Mouse (Mus musculus): ENCODE results near the gene Nfic.

Nfic gene

DNA sequence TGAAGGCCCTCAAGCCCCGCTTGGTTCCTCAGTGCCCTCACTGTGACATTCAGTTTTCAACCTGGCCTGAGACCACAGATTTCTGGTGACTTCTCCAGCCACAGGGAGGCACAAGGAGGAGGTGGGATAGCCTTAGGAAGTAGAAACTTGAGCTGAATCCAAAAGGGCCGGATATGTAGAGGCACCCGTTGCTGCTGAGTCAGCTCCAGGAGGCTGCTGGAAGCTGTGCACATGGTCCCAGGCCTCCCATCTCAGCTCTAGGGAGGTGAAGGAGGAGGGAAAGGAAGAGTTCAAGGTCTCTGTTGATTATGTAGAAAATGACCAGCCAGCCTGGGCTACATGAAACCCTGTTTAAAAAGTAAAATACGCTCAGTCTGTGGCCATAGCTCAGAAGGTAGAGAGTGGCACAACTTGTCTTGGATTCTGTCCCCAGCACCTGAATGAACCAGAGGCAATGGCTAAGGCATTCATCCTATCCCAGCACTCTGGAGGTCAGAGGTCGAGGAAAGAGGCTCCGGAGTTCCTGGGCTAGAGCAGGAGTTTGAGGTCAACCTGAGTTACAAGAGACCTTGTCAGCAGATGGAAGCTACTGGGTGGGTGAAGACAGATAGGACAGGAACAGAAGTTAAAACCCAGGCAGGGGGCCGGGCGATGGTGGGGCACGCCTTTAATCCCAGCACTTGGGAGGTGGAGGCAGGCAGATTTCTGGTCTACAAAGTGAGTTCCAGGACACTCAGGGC is 100.5 kb downstream of the Nfic start:
- no peak for DNase-seq

GRCm38 (mm10) chr10:81351678-81352291 is 103.7 kb downstream of the Nfic start:
- peak in 1 of 2 experiments; percentile 68 for DNase-seq

DNA sequence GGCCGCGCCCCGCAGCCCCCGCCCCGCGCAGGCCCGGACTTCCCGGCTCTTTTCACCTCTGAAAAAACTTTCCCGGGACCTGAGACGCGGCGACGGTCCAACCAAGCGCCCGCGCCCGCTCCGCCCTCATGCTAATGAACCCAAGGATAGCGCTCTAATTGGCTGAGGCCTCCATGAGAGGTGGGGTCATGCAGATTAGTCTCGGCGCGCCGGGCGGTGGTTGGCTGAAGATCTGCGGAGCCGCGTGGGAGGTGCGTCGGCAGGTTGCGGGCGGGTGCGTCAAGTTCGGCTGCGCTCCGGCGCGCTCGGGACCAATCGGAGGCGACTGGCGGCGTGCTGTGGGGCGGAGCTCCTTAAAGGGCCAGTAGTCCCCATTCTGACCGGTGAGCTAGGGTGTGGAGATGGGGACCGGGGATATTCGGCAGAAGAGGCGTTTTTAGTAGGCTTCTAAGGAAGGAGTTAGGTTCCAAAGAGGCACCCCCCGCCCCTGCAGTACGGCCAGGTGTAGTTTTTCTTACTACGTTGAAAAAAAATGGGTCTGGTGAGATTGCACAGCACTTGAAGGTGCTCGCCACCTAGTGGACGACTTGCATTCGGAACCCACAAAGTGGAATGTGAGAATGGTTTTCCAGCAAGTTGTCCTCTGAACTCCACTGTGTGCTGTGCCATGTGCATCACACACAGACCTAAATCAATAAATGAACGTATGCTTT is 104.9 kb downstream of the Nfic start, which contains the start of gene Hmg20b:
TSS of gene Hmg20b (minus strand) at position 130 of the 713 bp plus-strand sequence.
- peak; percentile 99 to 100 for DNase-seq

DNA sequence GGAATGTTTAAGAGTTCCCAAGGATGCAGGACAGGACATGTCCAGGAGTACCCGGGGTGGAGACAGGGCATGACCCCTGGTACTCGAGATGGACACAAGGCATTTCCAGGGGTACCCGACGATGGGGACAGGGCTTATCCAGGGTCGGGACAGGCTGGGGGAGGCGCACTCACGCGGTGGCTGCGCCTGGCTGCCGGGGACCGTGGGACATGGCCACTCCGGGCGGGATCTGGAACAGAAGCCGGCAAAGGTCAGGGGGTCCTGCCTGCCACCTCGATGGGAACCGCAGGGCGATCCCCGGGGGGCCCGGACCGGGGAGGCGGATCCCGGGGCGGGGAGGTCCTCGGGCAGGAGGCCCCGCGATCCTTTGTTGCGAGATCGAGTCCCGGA is 105.5 kb downstream of the Nfic start:
- DNase-seq = no peak

- no peak for DNase-seq
Observed at GRCm38 (mm10) chr10:81349146-81349545, 106.3 kb downstream of the Nfic start.

DNA sequence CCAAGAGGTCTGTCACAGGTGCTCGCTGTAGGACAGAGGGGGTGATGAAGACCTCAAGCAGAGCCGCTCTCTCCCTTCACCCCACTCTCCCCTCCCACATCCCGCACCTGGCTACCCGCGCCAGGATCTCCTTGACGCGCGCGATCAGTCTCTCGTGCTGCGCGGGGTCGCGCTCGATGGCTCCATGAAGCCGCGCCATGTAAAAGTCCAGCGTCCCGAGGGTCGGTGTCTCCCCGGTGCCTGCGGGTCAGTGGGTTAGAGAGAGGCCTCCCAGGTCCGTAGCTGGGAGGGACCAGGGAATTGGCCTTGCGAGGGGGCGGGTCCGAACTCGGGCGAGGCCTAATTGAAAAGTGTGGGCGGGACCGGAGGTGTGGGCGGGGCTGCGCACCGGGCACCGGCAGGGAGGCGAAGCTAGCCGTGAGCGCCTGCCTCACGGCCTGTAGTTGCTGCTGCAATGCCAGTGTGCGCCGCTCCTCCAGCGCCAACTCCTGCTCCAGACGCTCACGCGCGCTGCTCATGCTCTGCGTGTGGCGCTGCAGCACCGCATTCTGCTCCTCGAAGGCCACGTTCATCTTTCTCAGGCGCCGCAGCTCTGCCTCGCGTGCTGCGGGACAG is 108.9 kb downstream of the Nfic start:
- DNase-seq = no peak

Measured in thymus, adult 18-20 months (tissue).